Mouse (Mus musculus): ENCODE data around the gene Zfp652.
"Not testable (repeated sequence)": the region's sequence is repeated elsewhere in the genome, so short reads cannot be mapped to it uniquely, and the experiment has no call there.

Zfp652 gene

DNA sequence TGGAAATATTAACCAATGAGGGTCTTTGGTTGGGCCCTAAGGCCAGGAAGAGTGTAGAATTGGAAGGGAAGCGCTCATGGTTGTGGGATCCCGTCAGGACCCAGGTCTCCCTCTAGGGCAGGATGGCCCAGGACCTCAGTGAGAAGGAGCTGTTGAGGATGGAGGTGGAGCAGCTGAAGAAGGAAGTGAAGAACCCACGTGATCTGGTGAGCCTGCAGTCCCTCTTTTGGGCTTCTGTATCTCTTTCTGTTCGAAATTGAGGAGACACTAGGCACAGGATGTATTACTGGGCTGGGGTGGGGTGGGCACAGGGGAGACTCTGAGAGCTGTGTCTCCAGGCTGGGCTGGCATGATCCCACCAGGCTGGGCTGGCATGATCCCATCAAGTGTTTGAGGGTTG lies 132.5 kb downstream of the Zfp652 start:
- no peak for DNase-seq (ENCODE audit: low read depth, low spot score)

DNA sequence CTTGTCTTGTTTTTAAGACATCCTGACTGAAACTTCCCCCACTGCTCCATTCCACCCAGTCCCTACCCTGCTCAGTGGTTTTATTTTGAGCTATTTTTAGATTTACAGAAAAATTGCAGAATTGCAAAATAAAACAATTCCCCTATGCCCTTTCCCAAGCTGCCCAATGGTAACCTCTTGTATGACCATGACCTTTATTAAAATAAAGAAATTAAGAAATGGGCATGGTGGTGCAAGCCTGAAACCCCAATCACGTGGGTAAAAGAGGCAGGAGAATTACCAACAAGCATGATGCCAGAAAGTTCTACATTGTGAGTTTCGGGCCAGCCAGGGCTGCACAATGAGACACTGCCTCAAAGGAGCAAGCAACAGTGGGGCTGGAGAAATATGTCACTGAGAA lies 138.4 kb downstream of the Zfp652 start:
- no peak for DNase-seq (ENCODE audit: low read depth, low spot score)

DNA sequence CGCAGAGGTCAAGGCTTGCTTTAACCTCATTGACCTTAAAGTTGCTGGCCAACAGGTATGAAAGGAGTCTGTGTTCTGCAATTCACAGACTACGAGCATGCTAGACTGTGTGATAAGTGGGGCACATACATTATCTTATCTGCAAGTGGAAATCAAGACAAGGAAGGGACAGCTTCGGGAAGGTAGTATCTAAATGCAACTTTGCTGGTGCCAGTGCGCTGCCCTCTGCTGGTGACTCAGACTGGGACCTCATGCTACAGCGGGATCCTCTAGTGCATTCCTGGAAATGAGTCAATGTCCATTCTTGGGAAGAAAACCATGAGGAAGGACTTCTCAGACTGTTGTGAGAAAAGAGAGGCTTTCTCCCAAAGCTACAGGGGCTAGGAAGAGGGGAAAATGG lies 141.2 kb downstream of the Zfp652 start:
- DNase-seq (ENCODE audit: low read depth, low spot score): peak; percentile 72

DNA sequence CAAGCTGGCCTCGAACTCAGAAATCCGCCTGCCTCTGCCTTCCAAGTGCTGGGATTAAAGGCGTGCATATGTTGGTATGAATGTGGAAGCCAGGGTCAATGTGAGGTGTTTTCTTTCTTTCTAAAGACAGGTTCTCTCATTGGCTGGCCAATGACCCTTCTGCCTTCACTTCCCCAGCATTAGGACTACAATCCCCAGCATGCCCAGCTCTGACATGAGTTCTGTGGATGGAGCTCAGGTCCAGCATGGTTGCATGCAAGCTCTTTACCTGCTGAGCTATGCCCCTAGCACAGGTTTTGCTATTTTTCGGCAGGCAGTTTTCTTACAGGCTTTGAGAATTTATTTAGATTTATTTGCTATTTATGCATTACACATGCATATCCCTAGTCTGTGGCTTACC lies 144.8 kb downstream of the Zfp652 start:
- DNase-seq (ENCODE audit: low read depth, low spot score): peak; percentile 52

DNA sequence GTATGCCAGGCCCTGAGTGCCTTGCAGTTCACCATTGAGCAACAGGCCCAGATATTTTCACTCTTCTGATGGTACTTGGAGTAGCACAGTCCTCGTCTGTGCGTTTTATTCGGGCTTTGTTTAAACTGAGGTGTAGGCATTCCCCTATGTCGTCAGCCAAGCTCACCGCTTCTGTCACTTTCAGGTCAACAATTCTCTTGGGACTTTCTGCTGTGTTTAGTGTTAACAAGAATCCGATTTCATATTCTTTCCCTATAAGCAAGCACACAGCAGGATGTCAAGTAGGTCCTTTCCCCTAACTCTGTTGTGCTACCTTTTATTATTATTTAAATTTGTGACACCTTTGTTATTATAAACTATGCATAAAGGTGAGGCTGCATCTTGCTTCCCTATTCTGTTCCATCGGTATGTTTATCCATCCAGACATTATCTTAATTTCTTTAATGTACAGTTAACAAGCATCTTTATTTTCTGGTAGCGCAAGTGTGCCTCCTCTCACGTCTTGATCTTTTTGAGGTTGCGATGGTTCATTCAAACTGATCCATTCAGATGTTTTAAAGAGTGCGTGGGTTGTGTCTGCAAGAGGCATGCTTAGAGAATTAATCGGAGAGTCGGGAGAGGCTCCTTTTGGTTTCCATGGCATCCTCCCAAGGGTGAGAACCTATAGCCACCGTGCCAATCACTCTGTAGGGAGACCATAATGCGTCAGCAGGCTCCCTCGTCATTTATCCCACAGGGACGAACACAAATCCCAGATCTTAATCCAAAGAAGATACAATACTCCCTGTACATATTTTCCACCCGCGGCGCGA lies 145.4 kb downstream of the Zfp652 start:
- no peak for DNase-seq (ENCODE audit: low read depth, low spot score)

DNA sequence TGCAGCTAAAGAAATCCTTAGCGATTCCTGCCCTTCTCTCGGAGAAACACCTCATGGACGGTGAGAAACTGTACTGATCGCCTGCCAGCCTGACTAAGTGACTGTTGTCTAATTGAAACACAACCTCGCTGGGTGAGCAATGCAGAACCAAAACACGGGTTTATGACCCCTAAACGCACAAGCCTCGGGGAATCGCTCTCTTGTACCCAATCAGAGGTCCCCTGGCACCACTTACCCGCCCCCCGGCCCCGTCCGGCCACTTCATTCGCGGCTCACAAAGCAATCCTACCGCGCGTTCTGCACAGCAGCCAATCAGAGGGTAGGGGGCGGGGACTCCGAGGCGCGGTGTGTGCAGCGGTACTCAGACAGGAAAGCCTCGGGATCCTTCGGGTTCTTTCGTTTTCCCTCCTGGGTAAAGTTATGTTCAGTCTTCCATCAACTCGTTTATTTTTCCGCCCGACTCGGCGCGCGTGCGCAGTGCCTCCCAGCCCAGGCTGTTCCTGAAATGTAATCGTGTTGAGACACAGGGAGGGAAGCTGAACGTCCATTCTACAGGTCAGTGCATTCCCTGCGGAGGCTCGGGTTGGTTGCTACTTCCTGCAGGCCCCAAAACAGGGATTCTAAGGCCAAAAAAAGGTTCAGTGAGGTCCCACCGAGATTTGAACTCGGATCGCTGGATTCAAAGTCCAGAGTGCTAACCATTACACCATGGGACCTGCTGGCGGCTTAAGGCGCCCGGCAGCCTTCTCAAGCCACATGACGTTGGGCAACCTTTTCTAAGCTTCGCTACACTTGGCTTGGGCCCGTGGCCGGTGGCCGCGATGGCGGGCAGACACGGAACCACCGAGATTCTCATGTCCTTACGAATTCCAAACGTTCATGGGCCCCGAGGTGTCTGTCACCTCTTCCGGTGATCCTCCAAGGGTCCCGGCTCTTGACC lies 146.3 kb downstream of the Zfp652 start:
- peak; percentile 98 for DNase-seq (ENCODE audit: low read depth, low spot score)

DNA sequence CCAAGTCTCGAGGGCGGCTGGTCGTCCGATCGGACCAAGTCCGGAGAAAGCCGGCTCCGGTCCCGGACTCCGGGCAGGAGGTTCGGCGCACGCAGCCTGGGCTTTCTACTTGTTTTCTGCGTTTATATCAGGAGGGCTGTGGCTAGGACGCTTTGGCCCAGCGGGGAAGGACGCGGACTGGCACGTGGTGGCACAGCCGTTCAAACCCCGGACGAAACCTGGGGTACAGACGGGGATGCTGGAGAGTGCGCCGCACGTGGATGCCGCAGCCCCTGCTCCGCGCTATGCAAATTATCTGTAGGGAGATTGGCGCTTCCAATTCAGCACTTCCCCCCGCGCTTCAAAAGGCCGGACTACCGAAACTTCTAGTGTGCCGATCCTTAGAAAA lies 147.0 kb downstream of the Zfp652 start:
- peak; percentile 81 for DNase-seq (ENCODE audit: low read depth, low spot score)

DNA sequence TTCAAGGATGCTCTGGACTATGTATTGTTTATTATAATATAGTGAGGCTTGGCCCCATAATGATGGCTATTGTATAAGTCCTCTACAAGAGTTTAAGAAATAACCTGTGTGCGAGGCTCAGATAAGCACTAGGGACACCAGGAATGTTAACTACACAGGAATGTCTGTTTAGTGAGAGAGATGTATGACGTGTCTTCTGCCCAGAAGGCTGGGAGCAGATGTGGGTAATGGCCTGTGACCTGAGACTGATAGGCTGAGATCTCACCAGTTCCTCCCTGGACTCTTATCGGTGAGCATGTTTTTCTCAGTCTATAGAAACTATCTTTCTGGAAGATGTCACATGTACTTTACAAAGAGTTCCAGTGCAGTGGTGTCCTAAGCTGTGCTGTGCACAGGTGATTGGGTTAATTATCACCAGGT lies 147.6 kb downstream of the Zfp652 start:
- DNase-seq (ENCODE audit: low read depth, low spot score): no peak

DNA sequence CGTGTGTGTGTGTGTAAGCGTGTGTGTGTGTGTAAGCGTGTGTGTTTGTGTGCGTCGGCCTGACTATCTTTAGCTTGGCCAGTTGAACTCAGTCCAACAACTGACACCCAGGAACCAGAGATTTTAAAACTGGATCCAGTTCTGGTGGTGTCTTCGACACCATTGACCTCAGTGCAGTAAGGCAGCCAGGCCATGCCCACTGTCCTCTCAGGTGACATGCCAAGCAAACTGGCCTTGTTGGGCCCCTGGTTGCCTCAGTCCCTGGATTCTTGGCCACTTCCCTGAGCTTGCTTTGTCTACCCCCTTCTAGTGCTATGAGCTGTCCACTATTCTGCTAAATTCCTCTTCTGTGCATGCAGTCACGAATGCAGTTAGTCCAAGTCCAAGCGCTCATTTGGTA lies 148.9 kb downstream of the Zfp652 start:
- no peak for DNase-seq (ENCODE audit: low read depth, low spot score)

DNA sequence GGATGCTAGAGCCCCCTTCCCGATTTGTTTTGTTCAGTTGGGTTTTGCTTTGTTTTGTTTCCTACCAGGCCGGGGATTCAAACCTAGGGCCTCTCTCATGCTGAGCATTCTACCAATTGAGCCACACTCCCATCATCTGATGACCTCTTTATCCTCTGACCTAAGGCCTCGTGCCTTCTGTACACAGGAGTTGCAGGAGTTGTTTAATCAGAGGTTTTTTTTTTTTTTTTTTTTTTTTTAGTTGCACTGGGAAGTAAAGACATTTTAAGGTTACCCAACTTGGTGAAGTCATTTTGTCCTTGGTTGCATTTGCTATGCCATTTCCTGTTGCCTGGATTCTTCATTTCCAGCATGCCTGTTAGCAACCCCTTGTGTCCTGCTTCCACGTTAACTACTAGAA lies 157.0 kb downstream of the Zfp652 start:
- no peak for DNase-seq (ENCODE audit: low read depth, low spot score)

DNA sequence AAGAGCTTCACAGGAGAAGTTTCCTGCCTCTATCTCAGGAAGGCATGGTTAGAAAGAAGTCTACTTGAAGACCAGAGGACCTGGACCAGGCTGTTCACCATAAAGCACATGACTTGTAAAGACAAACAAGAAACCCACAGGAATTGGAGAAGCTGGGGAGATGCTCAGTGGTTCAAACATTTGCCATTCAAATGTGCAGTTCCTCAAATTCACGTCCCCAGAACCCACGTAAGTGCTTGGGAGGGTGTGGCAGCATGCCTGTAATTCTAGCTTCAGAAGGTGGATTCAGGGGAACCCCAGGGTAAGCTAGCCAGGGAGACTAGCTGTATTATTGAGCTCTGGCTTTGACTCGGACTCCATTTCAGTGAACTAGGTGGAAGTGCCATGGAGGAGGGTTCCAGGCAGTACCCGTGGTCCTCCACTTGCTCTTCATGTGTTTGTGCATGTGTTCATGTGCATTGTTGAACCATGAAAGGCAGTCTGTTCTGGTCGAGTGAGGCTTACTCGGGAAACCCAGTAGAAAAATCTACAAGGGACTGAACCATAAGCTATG lies 157.5 kb downstream of the Zfp652 start:
- no peak for DNase-seq (ENCODE audit: low read depth, low spot score)

DNA sequence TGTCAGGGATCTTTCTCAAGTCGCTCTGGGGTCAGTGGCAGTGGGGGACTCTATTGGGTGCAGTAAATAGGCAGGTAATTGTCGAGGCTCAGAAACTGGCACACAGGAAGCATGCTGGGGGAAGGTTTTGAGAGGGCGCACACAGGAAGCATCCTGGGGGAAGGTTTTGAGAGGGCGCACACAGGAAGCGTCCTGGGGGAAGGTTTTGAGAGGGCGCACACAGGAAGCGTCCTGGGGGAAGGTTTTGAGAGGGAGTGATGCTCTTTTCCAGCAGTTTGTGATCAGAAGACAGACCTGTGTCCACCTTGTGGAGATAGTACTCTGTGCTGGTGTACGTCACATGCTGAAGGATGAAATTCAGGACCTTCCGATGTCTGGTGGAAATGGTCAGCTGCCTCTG lies 163.3 kb downstream of the Zfp652 start:
- DNase-seq (ENCODE audit: low read depth, low spot score): peak; percentile 91

DNA sequence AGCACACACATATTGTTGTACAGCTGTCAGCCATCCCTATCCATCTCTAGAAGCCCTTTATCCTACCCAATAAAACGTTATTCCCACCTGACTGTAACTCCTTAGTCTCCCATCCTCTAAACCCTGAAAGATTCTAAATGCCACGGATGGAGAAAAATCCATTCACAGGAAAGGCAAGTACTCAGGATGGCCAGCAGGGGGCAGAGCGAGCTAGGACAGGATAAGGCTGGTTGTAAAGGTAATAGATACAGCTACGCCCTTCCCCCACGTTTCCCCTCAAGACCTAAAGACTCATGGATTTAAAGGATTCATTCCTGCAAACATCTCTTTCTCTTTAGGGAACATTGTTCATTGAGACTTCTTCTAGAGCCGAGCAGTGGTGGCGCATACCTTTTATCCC lies 163.8 kb downstream of the Zfp652 start:
- DNase-seq (ENCODE audit: low read depth, low spot score): peak; percentile 92

DNA sequence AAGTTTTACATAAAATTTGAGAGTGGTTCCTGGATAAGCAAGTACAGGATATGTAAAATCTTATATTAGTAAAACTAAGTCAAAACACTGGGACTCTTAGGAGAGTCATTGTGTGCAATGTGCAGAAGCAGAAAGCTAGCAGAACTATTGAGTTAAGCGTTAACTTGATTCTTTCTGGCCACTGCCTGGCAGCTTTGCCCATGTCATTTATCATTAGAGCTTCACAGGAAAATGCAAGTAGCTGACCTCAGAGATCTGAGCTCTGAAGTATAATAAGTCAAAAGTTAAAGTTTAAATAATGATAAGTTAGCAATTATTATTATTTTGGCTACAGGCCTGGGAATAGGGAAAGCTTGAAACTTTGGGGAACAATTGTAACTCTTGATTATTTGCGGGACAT lies 167.4 kb downstream of the Zfp652 start:
- not testable (repeated sequence) for DNase-seq (ENCODE audit: low read depth, low spot score)
